Comparison of ENCODE assay signal across 8 mouse cellular contexts in the genomic region with DNA sequence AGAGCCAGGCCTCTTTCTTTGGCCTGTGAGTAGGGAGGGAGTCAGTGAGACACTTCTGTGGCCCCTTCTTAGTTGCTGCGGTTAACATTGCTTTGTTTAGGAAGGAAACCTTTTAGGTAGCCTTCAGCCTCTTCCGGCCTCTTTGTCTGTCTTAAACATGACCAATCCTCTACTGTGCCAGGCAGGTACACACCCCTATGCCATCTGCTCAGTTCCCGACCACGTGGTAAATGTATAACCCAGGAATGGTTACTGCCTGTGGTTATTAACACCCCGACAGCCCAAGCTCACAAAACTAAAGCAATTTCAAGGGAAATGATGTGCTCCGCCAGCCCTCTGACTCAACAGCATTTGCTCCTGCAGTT. TPM values are rescaled to one million over a fixed set of nuclear protein-coding genes. Genes with fewer than 3 reads are reported as not detected.
DNase-seq lines count a peak whose midpoint lies in the region; ATAC-seq lines count a peak whose summit lies in the region.

No protein-coding gene starts in this region.

- H3K9ac ChIP-seq in midbrain, embryonic 11.5 days (ENCODE audit: low read length): peak overlapping the region; percentile 61

- no peaks in the 10 kb centered on the region for H3K36me3 ChIP-seq in midbrain, embryonic 11.5 days (ENCODE audit: control insufficient read depth, insufficient read depth, low read length)

- DNase-seq in adrenal gland, postnatal 14 days: peak; percentile 10
- DNase-seq in adrenal gland, postnatal 25 days: no peak
- DNase-seq in 416B (ENCODE audit: low read depth): peak; percentile 83
- peak; percentile 36 to 44 for DNase-seq in cerebellum, adult 18-20 months
- DNase-seq in kidney, postnatal 25 days: peak; percentile 20 to 50
- no peak for DNase-seq in midbrain, embryonic 11.5 days (ENCODE audit: low spot score, missing footprints)
- DNase-seq in gastrocnemius, postnatal 25 days: no peak

- peak overlapping the region; percentile 49 for H3K4me2 ChIP-seq in midbrain, embryonic 11.5 days

- no peaks in the 10 kb centered on the region for H3K9me3 ChIP-seq in midbrain, embryonic 11.5 days (ENCODE audit: control insufficient read depth, low read length)

- no peak overlapping the region for H3K27ac ChIP-seq in midbrain, embryonic 11.5 days (ENCODE audit: low read depth, low read length)

- peak; percentile 47 for ATAC-seq in granulocyte monocyte progenitor cell, adult 5-6 weeks (replicated peaks; ENCODE audit: poor library complexity, severe bottlenecking)
- peak; percentile 45; the same call in 1 of the 2 replicates for ATAC-seq in midbrain, embryonic 11.5 days (ENCODE audit: low FRiP score)

- peaks cover 11% of the 10 kb centered on the region for H3K27me3 ChIP-seq in midbrain, embryonic 11.5 days (ENCODE audit: control insufficient read depth, insufficient read depth, low read length)

- WGBS in midbrain, embryonic 11.5 days: 28% methylated on average over 6 of the region's 6 CpGs

- no peaks in the 10 kb centered on the region for H3K4me1 ChIP-seq in midbrain, embryonic 11.5 days (ENCODE audit: control insufficient read depth, insufficient read depth, low read length)

- peak overlapping the region; percentile 45 for H3K4me3 ChIP-seq in midbrain, embryonic 11.5 days (ENCODE audit: low read depth, low read length)

RNA-seq across cellular contexts. Expression of a gene that starts 0.8 kb away (rescaled TPM):
- 10.7 and 13.6 TPM in 2 replicates for total RNA-seq in adrenal gland, postnatal 14 days (2021)
- 19.9 and 21.0 TPM in 2 replicates for total RNA-seq in adrenal gland, postnatal 25 days (2021)
- 18.8 and 22.5 TPM in 2 replicates for total RNA-seq in granulocyte monocyte progenitor cell, adult 5-6 weeks (2014; fragmentation: Nextera tagmentation)
- total RNA-seq in granulocyte monocyte progenitor cell, adult 5-6 weeks (2017): 6.3 and 6.9 TPM in 2 replicates
- 1.4 and 2.0 TPM in 2 replicates for polyA plus RNA-seq in midbrain, embryonic 11.5 days (2014; fragmentation: Nextera tagmentation; extraction: Ambion mirVana)
- total RNA-seq in gastrocnemius, postnatal 25 days (2021): 10 to 100 TPM in 1 of 2 experiments, 1 to 10 TPM in 1; 9.5 to 11.1 TPM

Comparison
In these comparisons a context has a peak if more than half of its experiments do, and no peak if none do; other contexts are left out.
1. DNase-seq: peak in adrenal gland, postnatal 14 days (single experiment), 416B (single experiment), cerebellum, adult 18-20 months (2 of 2) and kidney, postnatal 25 days (2 of 2); none in adrenal gland, postnatal 25 days (single experiment), midbrain, embryonic 11.5 days (single experiment) and gastrocnemius, postnatal 25 days (single experiment).